Mouse (Mus musculus): ENCODE results near the gene Hmgn3. TPM values are rescaled to one million over a fixed set of nuclear protein-coding genes. Genes with fewer than 3 reads are reported as not detected.
"Not testable (repeated sequence)": the region's sequence is repeated elsewhere in the genome, so short reads cannot be mapped to it uniquely, and the experiment has no call there.

Hmgn3 gene
- 100 to 1,000 TPM; 109 to 119 TPM for total RNA-seq (2021)

GRCm38 (mm10) chr9:83146446-83147188 lies at the start of gene Hmgn3:
TSS of gene Hmgn3 (minus strand) at chr9:83146685.
- intact Hi-C loops (cut with DNase I), result loop anchor here (10.0 kb wide), 2 partner anchors 172 to 198 kb away; partner anchors contain the start of gene Phip

GRCm38 (mm10) chr9:83195765-83196164 lies 49.3 kb upstream of the Hmgn3 start:
- intact Hi-C loops (cut with DNase I), result no loop called here
- no peak for DNase-seq

More at GRCm38 (mm10) chr9:83146446-83147188, at the start of gene Hmgn3:
- DNase-seq, result peak; percentile 95

- no peak for DNase-seq
- intact Hi-C loops (cut with DNase I), result no loop called here
These were observed 48.5 kb upstream of the Hmgn3 start for GRCm38 (mm10) chr9:83195007-83195406.

- intact Hi-C loops (cut with DNase I), result no loop called here
- no peak for DNase-seq
These were observed 41.3 kb upstream of the Hmgn3 start for GRCm38 (mm10) chr9:83187752-83188151.

- intact Hi-C loops (cut with DNase I), result loop anchor here (10.0 kb wide), 2 partner anchors 171 to 199 kb away; partner anchors contain the start of gene Phip
- DNase-seq, result peak; percentile 73
These were observed 667 bp downstream of the Hmgn3 start for GRCm38 (mm10) chr9:83145591-83146445.

GRCm38 (mm10) chr9:83129831-83130230 lies 16.7 kb downstream of the Hmgn3 start:
- DNase-seq, result no peak
- intact Hi-C loops (cut with DNase I), result no loop called here

GRCm38 (mm10) chr9:83127840-83128239 lies 18.6 kb downstream of the Hmgn3 start:
- DNase-seq, result no peak
- intact Hi-C loops (cut with DNase I), result no loop called here

GRCm38 (mm10) chr9:83126482-83126881 lies 20.0 kb downstream of the Hmgn3 start:
- intact Hi-C loops (cut with DNase I), result not testable (repeated sequence)

GRCm38 (mm10) chr9:83119211-83119610 lies 27.3 kb downstream of the Hmgn3 start:
- intact Hi-C loops (cut with DNase I), result no loop called here
- no peak for DNase-seq

More at GRCm38 (mm10) chr9:83126482-83126881, 20.0 kb downstream of the Hmgn3 start:
- DNase-seq, result not testable (repeated sequence)

GRCm38 (mm10) chr9:83117486-83117885 lies 29.0 kb downstream of the Hmgn3 start:
- no peak for DNase-seq
- intact Hi-C loops (cut with DNase I), result no loop called here

- DNase-seq, result no peak
- intact Hi-C loops (cut with DNase I), result no loop called here
These were observed 29.6 kb downstream of the Hmgn3 start for GRCm38 (mm10) chr9:83116774-83117474.

GRCm38 (mm10) chr9:83115676-83116075 lies 30.8 kb downstream of the Hmgn3 start:
- DNase-seq, result no peak
- intact Hi-C loops (cut with DNase I), result no loop called here

GRCm38 (mm10) chr9:83113800-83114217 lies 32.7 kb downstream of the Hmgn3 start:
- intact Hi-C loops (cut with DNase I), result no loop called here
- DNase-seq, result no peak

- no peak for DNase-seq
- intact Hi-C loops (cut with DNase I), result no loop called here
These were observed 34.1 kb downstream of the Hmgn3 start for GRCm38 (mm10) chr9:83112305-83112768.

- intact Hi-C loops (cut with DNase I), result no loop called here
- no peak for DNase-seq
These were observed 34.7 kb downstream of the Hmgn3 start for GRCm38 (mm10) chr9:83111789-83112188.

- DNase-seq, result no peak
- intact Hi-C loops (cut with DNase I), result no loop called here
These were observed 35.3 kb downstream of the Hmgn3 start for GRCm38 (mm10) chr9:83111117-83111686.

- intact Hi-C loops (cut with DNase I), result no loop called here
- DNase-seq, result no peak
These were observed 35.9 kb downstream of the Hmgn3 start for GRCm38 (mm10) chr9:83110406-83111116.

- DNase-seq, result no peak
- intact Hi-C loops (cut with DNase I), result no loop called here
These were observed 36.8 kb downstream of the Hmgn3 start for GRCm38 (mm10) chr9:83109705-83110104.

- intact Hi-C loops (cut with DNase I), result no loop called here
These were observed 37.7 kb downstream of the Hmgn3 start for GRCm38 (mm10) chr9:83108821-83109220.

GRCm38 (mm10) chr9:83103785-83104184 lies 42.7 kb downstream of the Hmgn3 start:
- intact Hi-C loops (cut with DNase I), result no loop called here
- no peak for DNase-seq

More at GRCm38 (mm10) chr9:83108821-83109220, 37.7 kb downstream of the Hmgn3 start:
- no peak for DNase-seq

Data from left cerebral cortex, postnatal 4 days (tissue).